Mouse (Mus musculus) cortical plate, adult 2 months (tissue): ENCODE measurements at regions not wholly inside any gene's neighbourhood (a gene's known extent, or its start where the extent isn't known, plus 50 kb on each side); places are given as distances from the start of the nearest gene placed in this dataset.

ENCODE experiments used
- CTCF ChIP-seq: fragments of 200-500 bp; IDR thresholded peaks from 2 replicates; pipeline ENCODE4 v1.5.1; 2011; ENCODE audit warnings: mild to moderate bottlenecking, control low read depth, low read length; ENCODE audit not compliant: insufficient read depth; ENCODE audit errors: extremely low read depth
- POLR2A ChIP-seq: fragments of 200-500 bp; IDR thresholded peaks from 2 replicates; pipeline ENCODE4 v1.6.1; 2011; ENCODE audit warnings: mild to moderate bottlenecking, low read length, control low read depth; ENCODE audit not compliant: insufficient read depth; ENCODE audit errors: extremely low read depth

- TF ChIP-seq POLR2A (no peak), CTCF (no peak)
Observed at GRCm38 (mm10) chr10:102685833-102686434, 173.9 kb downstream of the Rassf9 start.
